Mouse (Mus musculus) ES-E14 (cell line): ENCODE results near the gene Slc1a4. TPM values are rescaled to one million over a fixed set of nuclear protein-coding genes. Genes with fewer than 3 reads are reported as not detected.

Source experiments
- DNase-seq: peaks from one replicate; pipeline ENCODE4 v3.0.0-alpha.2; 2013; ENCODE audit warnings: low read depth, low spot score
- H3K27ac ChIP-seq: 2 replicates; pipeline ENCODE4 v1.5.1; 2012; ENCODE audit warnings: low read depth, mild to moderate bottlenecking, low read length, moderate library complexity, mixed read lengths; ENCODE audit not compliant: poor library complexity, insufficient read depth, severe bottlenecking
- H3K36me3 ChIP-seq: 2 replicates; pipeline ENCODE4 v1.6.1; 2012; ENCODE audit warnings: mild to moderate bottlenecking, low read length, moderate library complexity, mixed read lengths; ENCODE audit not compliant: control insufficient read depth, poor library complexity, insufficient read depth, severe bottlenecking
- H3K4me1 ChIP-seq, 2 experiments: fragments of 150-350 bp in 1 of 2; sonication (generic) in 1 of 2; 2 replicates each; pipeline ENCODE4 v1.6.1; 2012; ENCODE audit warnings: low read length in 2 of 2, mild to moderate bottlenecking in 1 of 2, mixed read lengths in 1 of 2; ENCODE audit not compliant: control insufficient read depth in 2 of 2, insufficient read depth in 2 of 2, poor library complexity in 1 of 2
- H3K4me3 ChIP-seq, 2 experiments: fragments of 150-350 bp in 1 of 2; sonication (generic) in 1 of 2; 2 replicates each; pipeline ENCODE4 v1.5.1; 2012; ENCODE audit warnings: low read length in 2 of 2, low read depth in 1 of 2, mild to moderate bottlenecking in 1 of 2, mixed read lengths in 1 of 2; ENCODE audit not compliant: insufficient read depth in 1 of 2, poor library complexity in 1 of 2, severe bottlenecking in 1 of 2
- H3K9ac ChIP-seq: 2 replicates; pipeline ENCODE4 v1.6.1; 2012; ENCODE audit warnings: low read depth, mild to moderate bottlenecking, low read length, mixed read lengths; ENCODE audit not compliant: poor library complexity, insufficient read depth, severe bottlenecking
- H3K9me3 ChIP-seq: fragments of 150-350 bp; sonication (generic); 2 replicates; pipeline ENCODE4 v1.6.1; 2012; ENCODE audit warnings: low read depth, mild to moderate bottlenecking, low read length; ENCODE audit not compliant: control insufficient read depth, insufficient read depth
- CHD2 ChIP-seq: IDR thresholded peaks from 2 replicates; pipeline ENCODE4 v1.6.1; 2014; ENCODE audit warnings: mild to moderate bottlenecking, low read depth, low read length, inconsistent platforms
- HCFC1 ChIP-seq: IDR thresholded peaks from 2 replicates; pipeline ENCODE4 v1.6.1; 2012; ENCODE audit warnings: low read length, inconsistent platforms, borderline replicate concordance; ENCODE audit not compliant: insufficient read depth
- MAFK ChIP-seq: IDR thresholded peaks from 2 replicates; pipeline ENCODE4 v1.6.1; 2014; ENCODE audit warnings: mild to moderate bottlenecking, low read depth, low read length, inconsistent platforms; ENCODE audit not compliant: insufficient read depth
- ZC3H11A ChIP-seq: IDR thresholded peaks from 2 replicates; pipeline ENCODE4 v1.6.1; 2012; ENCODE audit warnings: low read depth, mild to moderate bottlenecking, inconsistent platforms, low read length, borderline replicate concordance
- ZNF384 ChIP-seq: IDR thresholded peaks from 2 replicates; pipeline ENCODE4 v1.6.1; 2012; ENCODE audit warnings: low read depth, low read length, inconsistent platforms
- in situ Hi-C, 2 experiments: fragments of 600-800 bp; cut with MboI; formaldehyde crosslinking; loops; one replicate each; pipeline ENCODE4 v1.15.1; 2025; ENCODE audit warnings: low sequenced_read_pairs in 2 of 2, inconsistent platforms in 1 of 2; ENCODE audit not compliant: unreplicated experiment in 2 of 2
- total RNA-seq: library from RNA; depleted of rRNA; stranded (reverse); fragments of 300-350 nt; gene quantifications from 2 replicates; pipeline ENCODE4 v1.2.3, GENCODE M21; 2012

Slc1a4 gene
- total RNA-seq, 1 experiment = 35.2 TPM

- in situ Hi-C loops = no loop called here
- H3K4me1 ChIP-seq = peaks cover 24 to 27% of the 10 kb centered on the region in 2 experiments
- no peak overlapping the region for H3K9ac ChIP-seq
- no peak for DNase-seq
- H3K4me3 ChIP-seq = no peak overlapping the region
- TF ChIP-seq CHD2 (no peak), ZNF384 (no peak), MAFK (no peak), ZC3H11A (no peak), HCFC1 (no peak)
- H3K9me3 ChIP-seq = no peaks in the 10 kb centered on the region
- H3K27ac ChIP-seq = no peak overlapping the region
- H3K36me3 ChIP-seq = peaks cover 1% of the 10 kb centered on the region; the same call in 1 of the 2 replicates
These were observed 8.5 kb downstream of the Slc1a4 start for GRCm38 (mm10) chr11:20324006-20324405.

DNA sequence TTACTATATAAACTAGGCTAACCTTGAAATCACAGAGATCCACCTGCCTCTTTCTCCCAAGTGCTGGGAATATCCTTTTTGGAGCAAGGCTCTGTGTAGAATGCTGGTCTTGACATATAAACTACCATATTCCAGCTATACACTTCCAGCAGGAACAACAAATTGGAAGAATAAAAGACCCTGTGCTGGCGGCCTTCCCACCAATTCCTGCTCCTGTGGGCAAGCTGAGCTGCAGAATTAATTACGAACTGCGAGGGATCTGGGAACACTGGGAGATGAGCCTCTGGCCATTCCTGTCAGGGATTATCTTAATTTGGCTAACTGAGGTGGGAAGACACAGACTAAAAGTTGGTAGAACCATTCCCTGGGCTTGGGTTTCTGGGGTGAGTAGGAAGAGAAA lies 10.1 kb downstream of the Slc1a4 start:
- TF ChIP-seq ZNF384 (0 out of 2 replicates have a peak, but pooled peaks have one; percentile 37), CHD2 (no peak)
- Histone ChIP-seq H3K27ac (no peak overlapping the region), H3K9me3 (no peaks in the 10 kb centered on the region), H3K36me3 (peaks cover 5% of the 10 kb centered on the region; the same call in 1 of the 2 replicates), H3K9ac (no peak overlapping the region), H3K4me3 (no peak overlapping the region), H3K4me1 (peaks cover 24% of the 10 kb centered on the region in 2 experiments)
- in situ Hi-C loops = no loop called here
- no peak for DNase-seq

GRCm38 (mm10) chr11:20320661-20321060 lies 11.9 kb downstream of the Slc1a4 start:
- peak; percentile 26 for DNase-seq
- Histone ChIP-seq H3K27ac (peak overlapping the region; percentile 64; the same call in 1 of the 2 replicates), H3K4me3 (no peak overlapping the region; a peak in 1 of 4 replicates), H3K9me3 (no peaks in the 10 kb centered on the region), H3K36me3 (peaks cover 7% of the 10 kb centered on the region; the same call in 1 of the 2 replicates), H3K9ac (no peak overlapping the region), H3K4me1 (peaks cover 20 to 24% of the 10 kb centered on the region in 2 experiments)
- no peak for TF ChIP-seq MAFK
- no peak for TF ChIP-seq ZC3H11A
- TF ChIP-seq ZNF384 = no peak
- no peak for TF ChIP-seq CHD2
- TF ChIP-seq HCFC1 = no peak
- in situ Hi-C loops = no loop called here

DNA sequence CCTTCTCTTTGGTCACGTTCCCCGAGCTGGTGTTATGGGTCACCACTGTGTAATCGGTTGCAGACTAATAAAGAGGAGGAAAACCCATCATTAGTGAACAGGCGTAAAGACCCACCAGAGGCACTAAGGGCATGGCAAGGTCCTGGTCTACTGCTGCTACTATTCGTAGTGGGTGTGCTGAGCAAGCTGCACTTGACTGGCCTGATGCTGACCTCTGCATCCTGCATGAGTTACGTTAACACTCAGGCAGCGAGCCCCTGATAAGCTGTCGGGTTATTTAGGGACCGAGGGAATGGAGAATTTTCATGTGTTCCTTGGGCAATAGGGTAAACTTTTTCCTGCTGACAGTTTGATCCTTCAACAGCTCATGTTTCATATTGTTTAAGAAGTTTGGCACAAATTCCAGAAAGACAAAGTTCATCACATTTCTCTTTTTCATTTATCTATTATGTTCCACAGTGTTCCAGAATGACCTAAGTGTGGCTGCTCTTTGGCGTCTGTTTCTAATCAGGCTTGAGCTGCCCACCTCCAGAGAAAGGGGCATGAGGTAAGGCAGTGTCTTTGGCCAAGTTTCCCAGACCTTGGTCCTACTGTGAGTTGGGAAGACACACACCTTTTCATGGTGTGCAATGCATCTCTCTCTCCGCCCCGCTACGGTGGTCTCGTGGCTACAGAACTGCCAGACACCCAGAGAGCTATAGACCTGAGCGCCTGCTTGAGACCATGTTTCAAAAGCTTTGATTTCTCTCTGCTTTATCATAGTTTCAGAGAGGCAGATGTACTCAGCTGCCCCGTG lies 13.7 kb downstream of the Slc1a4 start:
- H3K27ac ChIP-seq = no peak overlapping the region
- in situ Hi-C loops = no loop called here
- TF ChIP-seq MAFK (no peak), ZNF384 (no peak), HCFC1 (no peak), CHD2 (no peak), ZC3H11A (no peak)
- no peak overlapping the region for H3K9ac ChIP-seq
- peaks cover 18 to 24% of the 10 kb centered on the region in 2 experiments for H3K4me1 ChIP-seq
- H3K36me3 ChIP-seq = peaks cover 7% of the 10 kb centered on the region; the same call in 1 of the 2 replicates
- no peak overlapping the region for H3K4me3 ChIP-seq
- no peak for DNase-seq
- no peaks in the 10 kb centered on the region for H3K9me3 ChIP-seq
